Mouse (Mus musculus) lung, postnatal 25 days (tissue): ENCODE measurements around the gene Gm10642.

Experiments used
- DNase-seq: peaks from one replicate; pipeline ENCODE4 v3.0.0; 2022; ENCODE audit warnings: low spot score

Gm10642 gene

DNA sequence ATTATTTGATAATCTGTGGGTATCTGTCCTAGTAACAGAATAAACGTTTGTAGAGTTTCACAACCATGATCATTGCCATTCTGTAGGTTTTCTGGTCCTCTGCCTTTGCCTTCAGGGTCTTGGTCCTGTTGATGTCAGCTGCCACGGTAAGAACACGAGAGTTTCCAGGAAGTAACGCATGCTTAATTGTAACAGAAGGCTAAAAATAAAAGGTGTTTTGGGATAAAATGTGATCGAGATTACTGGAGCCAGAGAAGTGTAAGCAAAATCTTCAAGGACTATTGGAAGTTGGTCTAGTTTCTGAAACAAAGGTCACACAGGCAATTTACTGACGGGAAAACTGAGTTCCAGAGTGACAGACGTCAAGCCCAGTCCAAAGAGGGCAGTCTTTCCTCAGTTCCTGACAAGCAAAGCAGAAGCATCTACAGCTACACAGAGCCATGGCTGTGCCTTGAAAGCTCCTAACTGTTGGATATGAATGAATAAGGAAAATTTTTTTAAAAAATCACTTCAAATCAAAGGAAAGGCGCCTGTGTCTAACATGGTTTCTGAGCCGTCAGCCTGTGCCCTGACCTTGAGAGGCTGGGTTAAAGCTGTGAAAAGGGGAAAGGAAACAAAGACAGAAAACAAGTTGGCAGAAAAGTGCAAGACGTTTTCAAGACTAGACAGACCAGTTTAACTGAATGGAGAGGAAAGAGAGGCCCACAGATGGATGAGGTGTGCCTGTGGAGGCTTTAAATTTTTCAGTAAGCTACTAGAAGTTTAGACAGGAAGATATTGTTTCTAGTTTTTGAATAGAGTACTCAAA, 15.9 kb downstream of the Gm10642 start:
- DNase-seq, result peak; percentile 65

DNA sequence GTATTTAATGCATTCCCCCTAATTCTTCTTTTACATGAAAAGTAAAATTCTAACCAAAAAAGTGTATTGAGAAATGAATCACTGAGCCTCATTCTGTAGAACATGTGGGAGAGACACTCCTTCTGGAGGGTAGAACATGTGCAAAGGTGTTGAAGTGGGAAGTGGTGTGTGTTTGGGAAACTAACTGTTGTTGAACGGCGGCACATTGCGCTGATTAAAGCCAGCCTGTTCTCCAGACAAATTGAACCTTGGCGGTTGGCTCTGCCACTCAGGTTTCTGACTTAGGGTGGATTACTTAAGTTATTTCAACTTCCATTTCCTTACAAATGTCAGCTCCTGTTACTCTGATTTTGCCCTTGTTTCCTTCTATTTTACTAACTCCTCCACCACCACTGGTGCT, 17.6 kb downstream of the Gm10642 start:
- no peak for DNase-seq

DNA sequence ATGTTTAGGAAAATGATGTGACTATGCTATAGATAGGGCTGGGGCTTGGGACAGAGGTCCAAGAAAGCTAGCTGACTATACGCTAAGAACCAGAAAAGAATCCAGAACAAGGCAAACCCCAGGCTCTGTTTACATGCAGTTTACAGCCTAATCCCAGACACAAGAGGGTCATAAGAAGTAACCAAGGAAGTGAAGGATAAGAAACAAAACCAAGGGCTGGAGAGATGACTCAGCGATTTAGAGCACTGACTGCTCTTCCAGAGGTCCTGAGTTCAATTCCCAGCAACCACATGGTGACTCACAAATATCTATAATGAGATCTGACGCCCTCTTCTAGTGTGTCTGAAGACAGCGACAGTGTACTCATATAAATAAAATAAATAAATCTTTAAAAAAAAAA, 19.1 kb downstream of the Gm10642 start:
- DNase-seq, result no peak

DNA sequence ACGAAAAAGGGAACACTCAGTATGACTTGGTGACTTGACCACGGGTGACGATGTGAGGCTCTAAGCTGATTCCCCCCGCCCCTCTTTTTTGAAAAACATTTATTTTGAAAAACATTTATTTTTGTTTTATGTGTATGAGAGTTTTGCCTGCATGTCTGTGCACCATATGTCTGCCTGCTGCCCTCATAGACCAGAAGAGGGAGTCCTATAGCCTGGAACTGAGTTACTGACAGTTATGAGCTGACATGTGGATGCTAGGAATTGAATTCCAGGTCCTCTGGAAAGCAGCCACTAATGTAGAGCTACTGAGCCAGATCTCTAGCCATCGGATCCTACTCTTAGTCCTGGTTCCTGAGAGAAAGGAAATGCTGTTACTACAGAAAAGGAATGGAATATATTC, 19.9 kb downstream of the Gm10642 start:
- no peak for DNase-seq

DNA sequence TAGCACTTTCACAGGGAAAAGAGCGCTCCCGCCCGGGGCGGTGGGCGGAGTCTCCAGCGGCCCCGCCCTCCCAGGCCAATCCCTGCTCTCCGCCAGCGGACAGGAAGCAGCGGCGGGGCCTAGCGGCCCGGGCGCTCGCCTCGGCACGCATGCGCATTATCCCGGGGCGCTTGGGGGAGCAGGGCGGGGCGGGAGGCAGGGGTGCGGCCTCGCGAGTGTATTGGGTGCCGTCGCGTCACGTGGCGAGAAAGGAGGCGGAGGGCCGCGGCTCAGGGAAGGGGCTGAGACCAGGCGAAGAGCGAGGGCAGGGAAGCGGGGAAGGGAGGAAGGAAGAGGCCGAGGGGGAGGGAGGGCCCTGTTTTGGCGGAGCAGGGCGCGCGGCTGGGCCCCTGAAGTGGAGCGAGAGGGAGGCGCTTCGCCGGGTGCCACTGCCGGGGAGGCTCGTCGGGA, 22.7 kb downstream of the Gm10642 start, which contains the start of gene Adam10:
Gene Adam10, plus strand, starts transcription at position 316 of the 450 bp plus-strand sequence.
- DNase-seq, result peak; percentile 99

DNA sequence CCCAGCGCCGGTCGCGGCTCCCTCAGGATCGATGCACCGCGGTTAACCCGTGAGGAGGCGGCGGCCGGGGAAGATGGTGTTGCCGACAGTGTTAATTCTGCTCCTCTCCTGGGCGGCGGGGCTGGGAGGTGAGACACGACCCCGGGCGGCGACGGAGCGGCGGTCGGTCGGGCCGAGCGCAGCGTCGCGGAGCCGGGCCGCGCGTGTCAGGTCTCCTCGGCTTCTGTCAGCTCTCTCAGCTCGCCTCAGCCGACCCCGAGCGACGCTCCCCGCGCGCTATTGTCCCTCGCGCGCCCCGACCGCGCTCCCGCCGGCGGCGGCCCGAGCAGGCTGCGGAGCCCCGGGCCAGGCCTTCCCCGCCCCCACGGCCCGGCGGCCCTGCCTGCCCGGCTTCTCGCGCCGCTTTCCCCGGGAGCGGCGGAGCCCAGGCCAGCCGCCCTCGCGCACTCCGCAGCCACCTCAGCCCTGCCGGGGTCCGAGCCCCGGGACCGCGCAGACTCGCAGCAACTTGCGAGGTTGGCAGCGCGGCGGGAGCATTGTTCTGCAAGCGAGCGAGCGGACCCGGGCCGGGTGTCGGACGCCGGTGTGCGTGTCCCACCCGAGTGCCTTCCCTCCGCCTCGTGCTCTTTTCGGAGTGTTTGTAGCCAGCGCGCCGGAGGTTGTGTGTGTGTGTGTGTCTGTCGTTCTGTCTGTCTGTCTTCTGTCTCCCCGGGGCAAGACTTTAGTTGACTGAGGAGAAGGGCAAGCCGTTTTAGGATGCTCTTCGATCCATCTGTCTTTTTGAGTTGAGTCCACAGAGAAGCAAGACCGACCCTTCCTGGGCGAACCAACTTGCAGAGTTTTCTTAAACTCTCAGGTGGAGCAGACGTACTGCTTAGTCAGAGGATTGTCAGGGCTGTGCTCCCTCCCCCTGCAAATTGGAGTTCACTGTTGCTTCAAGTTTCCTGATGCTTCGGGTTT, 23.4 kb downstream of the Gm10642 start:
- DNase-seq, result peak; percentile 26

DNA sequence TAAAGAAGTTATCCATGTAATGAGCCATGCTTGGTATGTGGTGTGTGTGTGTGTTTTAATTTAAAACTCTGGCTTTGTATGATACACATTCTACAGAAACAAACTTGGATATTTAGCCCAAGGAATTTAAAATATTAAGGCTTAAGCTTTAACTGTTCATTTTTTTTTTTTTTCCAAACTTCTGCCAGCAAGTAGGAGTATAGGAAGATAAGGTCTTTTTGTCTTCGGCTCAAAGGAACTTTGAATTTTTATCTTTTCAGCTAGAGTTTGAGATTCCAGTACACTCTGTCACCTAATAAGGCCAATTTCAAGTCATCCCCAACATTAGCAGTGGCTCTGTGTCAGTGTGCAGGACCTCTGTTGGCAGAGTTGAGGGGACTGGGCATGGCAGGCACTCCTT, 26.2 kb downstream of the Gm10642 start:
- DNase-seq, result no peak

DNA sequence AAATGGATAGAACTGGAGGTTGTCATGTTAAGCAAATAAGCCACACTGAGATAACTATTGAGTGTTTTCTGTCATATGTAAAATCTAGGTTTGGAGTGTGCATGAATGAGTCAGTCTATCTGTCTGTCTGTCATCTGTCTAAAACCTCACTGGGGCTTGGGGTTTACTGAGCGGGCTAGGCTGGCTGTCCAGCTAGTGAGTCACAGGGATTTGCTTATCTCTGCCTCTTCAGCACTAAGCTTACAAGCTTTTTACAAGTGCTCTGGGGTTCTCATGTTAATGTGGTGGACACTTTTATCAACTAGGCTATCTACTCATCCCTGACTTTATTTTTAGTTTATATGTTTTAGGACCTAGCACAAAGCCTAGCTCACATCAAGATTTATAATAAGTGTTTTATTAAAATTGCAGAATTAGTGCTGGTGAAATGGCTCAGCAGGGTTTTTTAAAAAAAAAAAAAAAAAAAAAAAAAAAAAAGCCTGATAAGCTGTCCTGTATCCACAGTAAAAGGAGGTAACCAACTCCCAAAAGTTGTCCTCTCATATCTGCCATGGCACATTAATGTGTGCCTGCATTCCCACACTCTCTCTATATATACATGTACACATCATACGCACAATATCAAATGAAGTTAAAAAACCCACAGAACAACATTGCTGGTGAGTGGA, 32.4 kb downstream of the Gm10642 start:
- DNase-seq, result no peak

DNA sequence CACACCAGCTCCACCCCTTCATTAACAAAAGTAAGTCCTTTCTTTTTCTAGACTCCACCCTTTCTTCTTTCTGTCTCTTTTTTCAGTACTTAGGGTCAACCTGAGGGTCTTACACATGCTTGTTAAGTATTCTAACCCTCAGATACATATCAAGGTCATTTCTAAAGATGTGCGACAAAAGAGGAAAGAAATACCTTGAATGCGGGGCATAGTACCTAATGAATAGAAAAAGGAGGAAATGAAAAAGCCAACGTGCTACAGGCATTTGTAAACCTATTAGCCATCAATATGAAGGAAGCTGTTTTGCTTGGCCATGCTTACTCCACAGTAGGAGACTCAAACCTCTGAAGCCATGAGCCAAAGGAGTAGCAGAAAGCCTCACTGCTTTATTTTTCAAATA, 33.9 kb downstream of the Gm10642 start:
- no peak for DNase-seq

DNA sequence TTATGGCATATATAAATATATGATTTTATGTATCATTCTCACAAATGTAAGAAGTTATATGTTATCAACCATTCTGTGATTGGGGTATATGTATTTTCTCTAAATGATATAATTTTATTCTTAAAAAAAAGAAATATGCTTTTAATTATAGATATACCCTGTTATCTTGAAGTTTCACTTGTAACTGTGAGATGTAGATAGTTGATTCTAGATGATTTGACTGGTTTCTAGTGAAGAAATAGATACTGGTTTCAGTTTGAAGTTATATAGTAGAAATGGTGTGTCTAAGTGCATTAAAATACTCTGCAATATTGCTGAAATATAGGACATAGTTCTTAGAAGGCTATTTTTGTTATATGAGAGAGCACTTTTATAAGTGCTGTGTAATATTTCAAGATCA, 34.5 kb downstream of the Gm10642 start:
- DNase-seq, result no peak

DNA sequence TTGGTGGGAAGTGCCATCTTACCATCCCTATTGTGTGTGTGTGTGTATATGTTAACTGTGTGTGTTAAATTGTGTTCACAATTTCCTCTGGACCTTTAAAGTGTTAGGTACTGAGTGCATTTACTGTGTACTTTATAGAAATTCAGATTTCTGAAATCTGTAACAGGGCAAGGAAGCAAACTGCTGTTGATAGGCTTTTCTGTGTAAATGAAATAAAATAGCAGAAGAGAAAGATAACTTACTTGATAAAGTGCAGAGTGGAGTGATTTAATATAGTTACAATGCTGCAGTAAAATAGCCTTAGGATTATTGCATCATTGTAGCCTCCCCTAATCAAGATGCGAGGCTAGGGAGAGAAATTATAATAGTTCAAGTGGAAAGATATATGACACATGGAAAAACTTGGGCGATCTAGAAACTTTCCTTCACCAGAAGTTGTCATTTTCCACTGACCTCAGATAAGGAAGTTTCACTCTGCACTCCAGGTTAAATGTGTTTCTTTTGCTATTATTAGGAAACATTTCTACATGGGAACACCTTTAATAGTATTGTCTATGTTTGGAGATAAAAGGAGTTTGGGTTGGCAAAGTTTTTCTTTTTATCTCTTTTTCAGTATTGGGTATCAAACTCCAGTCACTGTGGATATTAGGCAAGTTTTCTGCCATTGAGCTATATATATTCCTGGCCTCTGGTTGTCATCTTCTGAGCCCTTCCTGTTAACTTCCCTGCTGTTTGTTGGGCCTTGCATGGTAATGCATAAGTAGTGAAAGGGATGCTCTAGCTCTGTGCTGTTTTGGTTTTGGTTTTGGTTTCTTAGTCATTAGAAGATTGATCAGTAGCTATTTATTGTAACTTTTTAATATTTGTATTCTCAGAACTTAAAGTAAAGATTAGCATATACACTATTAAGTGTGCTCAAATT, 36.0 kb downstream of the Gm10642 start:
- DNase-seq, result no peak

DNA sequence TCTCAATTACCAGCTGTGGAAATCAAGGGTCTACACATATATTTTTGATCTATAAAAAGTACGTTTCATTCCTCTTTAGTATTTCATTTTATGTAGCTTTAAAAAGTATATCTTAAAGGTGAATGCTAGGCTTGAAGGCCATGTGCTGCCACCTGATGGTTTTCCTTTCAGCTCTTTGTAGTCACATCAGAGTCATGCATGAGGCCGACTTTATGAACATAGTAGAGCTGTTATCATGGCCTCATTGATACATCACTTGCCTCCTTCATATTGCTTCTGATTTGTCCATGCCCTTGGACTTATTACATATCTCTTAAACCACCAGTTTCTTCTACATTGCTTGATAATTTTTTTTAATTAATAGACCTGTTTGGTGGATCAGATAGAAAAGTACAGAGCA, 39.7 kb downstream of the Gm10642 start:
- DNase-seq, result no peak

DNA sequence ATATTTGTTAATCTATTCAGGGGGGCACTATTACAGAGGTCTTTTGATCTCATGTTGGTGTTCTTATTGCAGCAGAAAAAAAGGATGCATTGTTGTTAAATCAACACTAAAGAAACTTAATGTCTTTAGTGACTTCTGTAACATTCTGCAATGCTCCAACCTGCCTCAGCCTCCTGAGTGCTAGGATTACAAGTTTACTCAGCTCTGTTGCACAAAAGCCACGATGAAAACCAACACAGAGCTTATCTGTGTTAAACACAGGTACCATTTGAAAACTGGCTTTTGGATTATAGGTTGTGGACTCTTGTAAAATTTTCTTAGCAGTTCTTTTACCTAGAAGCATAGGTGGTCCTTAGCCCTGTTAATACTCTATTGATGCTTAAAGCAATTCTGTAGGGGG, 42.0 kb downstream of the Gm10642 start:
- no peak for DNase-seq

DNA sequence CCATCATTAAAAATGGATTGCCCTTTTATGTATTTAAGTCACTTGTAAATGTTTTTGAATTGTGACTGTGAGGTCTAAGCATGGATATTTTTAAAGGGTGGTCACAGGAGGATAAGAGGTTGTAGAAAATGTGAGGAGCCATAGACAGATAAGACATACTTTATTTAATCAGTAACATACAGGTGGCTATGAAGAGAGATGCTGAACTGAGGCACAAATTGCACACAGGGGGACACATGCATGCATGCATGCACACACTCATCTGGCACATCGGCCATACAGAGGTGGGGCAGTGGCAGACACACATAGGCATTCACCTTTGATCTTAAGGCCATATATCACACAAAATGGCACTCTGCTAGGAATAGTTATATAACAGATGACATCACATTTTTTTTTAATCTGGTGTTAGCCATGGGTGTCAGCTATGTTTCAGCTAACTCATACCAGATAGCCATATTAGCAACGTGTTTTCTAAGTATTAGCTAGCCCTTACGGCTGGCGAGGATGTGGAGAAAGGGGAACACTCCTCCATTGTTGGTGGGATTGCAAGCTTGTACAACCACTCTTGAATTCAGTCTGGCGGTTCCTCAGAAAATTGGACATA, 47.6 kb downstream of the Gm10642 start:
- no peak for DNase-seq

DNA sequence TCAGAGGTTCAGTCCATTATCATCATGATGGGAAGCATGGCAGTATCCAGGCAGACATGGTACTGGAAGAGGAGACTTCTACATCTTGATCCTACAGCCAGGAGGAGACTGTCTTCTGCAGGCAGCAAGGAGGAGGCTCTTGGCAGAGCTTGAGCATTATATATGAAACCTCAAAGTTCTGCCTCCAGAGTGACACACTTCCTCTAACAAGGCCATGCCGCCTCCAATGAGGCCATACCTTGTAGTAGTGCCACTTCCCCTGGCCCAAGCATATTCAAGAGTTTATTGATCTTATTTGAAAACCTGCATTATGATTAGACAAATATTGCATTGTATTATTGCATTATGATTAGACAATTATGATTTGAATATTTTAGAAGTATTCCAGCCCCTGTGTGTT, 50.4 kb downstream of the Gm10642 start:
- no peak for DNase-seq
